Mouse (Mus musculus) small intestine, adult 2 months (tissue): ENCODE measurements at regions not wholly inside any gene's neighbourhood (a gene's known extent, or its start where the extent isn't known, plus 50 kb on each side); places are given as distances from the start of the nearest gene placed in this dataset.

Experiments used
- CTCF ChIP-seq: fragments of 200-500 bp; IDR thresholded peaks from 2 replicates; pipeline ENCODE4 v1.5.1; 2012; ENCODE audit warnings: low read depth, mild to moderate bottlenecking, control low read depth, inconsistent platforms, low read length, moderate library complexity, mixed read lengths; ENCODE audit not compliant: insufficient replicate concordance, insufficient read length; ENCODE audit errors: extremely low read depth
- POLR2A ChIP-seq: fragments of 200-500 bp; IDR thresholded peaks from 2 replicates; pipeline ENCODE4 v1.6.1; 2012; ENCODE audit warnings: low read depth, mild to moderate bottlenecking, control low read depth, inconsistent platforms, low read length, moderate library complexity

- TF ChIP-seq POLR2A, result no peak
- no peak for TF ChIP-seq CTCF
Observed at GRCm38 (mm10) chr3:52537362-52537911, 269.3 kb downstream of the Foxo1 start.
